12 mouse cellular contexts compared by ENCODE assay signal in the genomic region with DNA sequence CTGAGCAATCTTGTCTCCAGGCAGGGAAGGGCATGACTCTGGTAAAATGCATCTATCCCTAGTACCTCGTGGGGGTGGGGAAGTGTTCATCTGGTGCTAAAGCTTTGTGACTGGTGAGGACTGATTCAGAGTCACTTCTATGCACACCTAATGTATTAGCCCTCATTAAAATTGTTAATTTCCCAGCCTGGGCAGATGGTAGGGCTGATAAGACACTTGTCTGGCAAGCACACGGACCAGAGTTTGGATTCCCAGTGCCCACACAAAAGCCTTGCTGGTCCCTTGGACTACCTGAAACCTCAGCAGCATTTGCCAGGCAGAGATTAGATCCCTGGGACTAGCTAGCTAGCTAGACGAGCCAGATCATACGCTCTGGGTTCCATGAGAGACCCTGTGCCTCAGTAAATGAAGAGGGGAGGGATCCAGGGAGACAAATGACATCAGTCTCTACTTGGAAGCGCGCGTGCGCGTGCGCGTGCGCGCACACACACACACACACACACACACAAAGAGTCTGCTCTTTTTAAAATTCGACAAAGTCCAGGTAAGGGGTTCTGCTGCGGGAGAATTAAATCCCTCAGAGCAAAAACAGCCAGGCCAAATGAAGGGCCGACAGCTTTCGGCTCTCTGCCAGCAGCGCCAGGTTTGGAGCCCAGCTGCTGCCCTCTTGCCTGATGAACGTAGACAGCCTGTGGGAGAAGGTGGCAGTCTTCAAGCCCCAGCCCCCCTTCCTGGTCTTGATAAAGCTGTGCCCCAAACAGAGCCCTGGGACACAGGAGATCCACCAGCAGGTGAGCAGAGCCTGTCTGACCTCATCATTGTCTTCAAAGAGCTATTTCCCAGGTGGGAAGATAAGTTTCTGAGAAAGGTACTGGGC. TPM values are rescaled to one million over a fixed set of nuclear protein-coding genes. Genes with fewer than 3 reads are reported as not detected.
A peak's percentile ranks its signal among the peaks of the same experiment; 100 is the strongest.
DNase-seq lines count a peak whose midpoint lies in the region; ATAC-seq lines count a peak whose summit lies in the region.
"Had no signal": no experiment of that assay in that cellular context is flagged by ENCODE, and none has a peak within 500 bp of the region (broad histone marks: within the 10 kb centered on the region; RNA-seq: fewer than 3 reads in every experiment).

No protein-coding gene starts in this region.

- DNase-seq in cerebellum, adult 11 months = peak; percentile 44
- no peak for DNase-seq in cerebellum, adult 8-10 months
- DNase-seq in layer of hippocampus, adult 11-12 months (ENCODE audit: low spot score) = peak; percentile 5
- DNase-seq in layer of hippocampus, adult 8-10 months (ENCODE audit: low spot score in 2 of 2) = no peak
- no peak for DNase-seq in right cerebral cortex, postnatal 10 days (ENCODE audit: low spot score in 2 of 2)
- no peak for DNase-seq in retina, postnatal 1 day
- DNase-seq: spleen, adult 18-20 months; thymus, postnatal 36 days had no signal

- H3K9ac ChIP-seq in forebrain, embryonic 13.5 days = peak overlapping the region; percentile 48
- no peak overlapping the region for H3K9ac ChIP-seq in midbrain, embryonic 13.5 days (replicated peaks)
- H3K9ac ChIP-seq: liver, embryonic 12.5 days had no signal

- H3K4me1 ChIP-seq in forebrain, embryonic 13.5 days = peaks cover 44% of the 10 kb centered on the region
- peaks cover 12% of the 10 kb centered on the region for H3K4me1 ChIP-seq in midbrain, embryonic 13.5 days (replicated peaks)

- H3K9me3 ChIP-seq in forebrain, embryonic 13.5 days (replicated peaks) = no peaks in the 10 kb centered on the region
- no peaks in the 10 kb centered on the region for H3K9me3 ChIP-seq in midbrain, embryonic 13.5 days
- H3K9me3 ChIP-seq: liver, embryonic 12.5 days had no signal

- no peak overlapping the region for H3K4me3 ChIP-seq in forebrain, embryonic 13.5 days
- no peak overlapping the region for H3K4me3 ChIP-seq in midbrain, embryonic 13.5 days (replicated peaks)
- H3K4me3 ChIP-seq: liver, embryonic 12.5 days had no signal

- H3K36me3 ChIP-seq in forebrain, embryonic 13.5 days (ENCODE audit: poor library complexity, severe bottlenecking) = no peaks in the 10 kb centered on the region
- H3K36me3 ChIP-seq in midbrain, embryonic 13.5 days = no peaks in the 10 kb centered on the region
- H3K36me3 ChIP-seq: liver, embryonic 12.5 days had no signal

- H3K27ac ChIP-seq in forebrain, embryonic 13.5 days = peak overlapping the region; percentile 93
- peak overlapping the region; percentile 44; the same call in 1 of the 2 replicates for H3K27ac ChIP-seq in midbrain, embryonic 13.5 days
- H3K27ac ChIP-seq: liver, embryonic 12.5 days had no signal

- ATAC-seq in forebrain, embryonic 13.5 days = peak; percentile 80
- ATAC-seq in midbrain, embryonic 13.5 days = no peak
- ATAC-seq: liver, embryonic 12.5 days had no signal

- no peaks in the 10 kb centered on the region for H3K27me3 ChIP-seq in forebrain, embryonic 13.5 days
- H3K27me3 ChIP-seq in midbrain, embryonic 13.5 days = no peaks in the 10 kb centered on the region

- 54% methylated on average over 19 of the region's 19 CpGs for WGBS in forebrain, embryonic 13.5 days
- 55% methylated on average over 19 of the region's 19 CpGs for WGBS in midbrain, embryonic 13.5 days

- peak overlapping the region; percentile 36 for H3K4me2 ChIP-seq in forebrain, embryonic 13.5 days
- no peak overlapping the region for H3K4me2 ChIP-seq in midbrain, embryonic 13.5 days (replicated peaks)
- H3K4me2 ChIP-seq: liver, embryonic 12.5 days had no signal

RNA-seq across cellular contexts. Expression of gene Orai1, which starts 8.9 kb away (rescaled TPM):
- 10 to 100 TPM in 3 of 4 experiments, 1 to 10 TPM in 1; 9.4 to 16.0 (median 14.1) TPM for total RNA-seq in layer of hippocampus, adult 8-10 months (2022)
- 10.6 and 10.8 TPM in 2 replicates for polyA plus RNA-seq in forebrain, embryonic 13.5 days (2015; fragmentation: Nextera tagmentation; extraction: Ambion mirVana)
- polyA plus RNA-seq in midbrain, embryonic 13.5 days (2015; fragmentation: Nextera tagmentation; extraction: Ambion mirVana) = 8.6 and 10.5 TPM in 2 replicates

RNA-seq across cellular contexts. Expression of gene Kdm2b, which starts 16.3 kb away (rescaled TPM):
- total RNA-seq in layer of hippocampus, adult 8-10 months (2022) = 10 to 100 TPM; 29.1 to 40.3 (median 34.6) TPM
- 107 and 108 TPM in 2 replicates for polyA plus RNA-seq in forebrain, embryonic 13.5 days (2015; fragmentation: Nextera tagmentation; extraction: Ambion mirVana)
- polyA plus RNA-seq in midbrain, embryonic 13.5 days (2015; fragmentation: Nextera tagmentation; extraction: Ambion mirVana) = 116 and 117 TPM in 2 replicates

RNA-seq across cellular contexts. Expression of gene Morn3, which starts 40.9 kb away (rescaled TPM):
- total RNA-seq in layer of hippocampus, adult 8-10 months (2022) = not detected
- 0.79 and 1.1 TPM in 2 replicates for polyA plus RNA-seq in forebrain, embryonic 13.5 days (2015; fragmentation: Nextera tagmentation; extraction: Ambion mirVana)
- 0.32 TPM in 1 of 2 replicates, not detected in the other for polyA plus RNA-seq in midbrain, embryonic 13.5 days (2015; fragmentation: Nextera tagmentation; extraction: Ambion mirVana)
- polyA plus RNA-seq: heart, postnatal 0 days; liver, embryonic 12.5 days had no signal

Comparison
In these comparisons a context has a peak if more than half of its experiments do, and no peak if none do; other contexts are left out.
1. DNase-seq: peak in cerebellum, adult 11 months (single experiment) and layer of hippocampus, adult 11-12 months (single experiment); none in cerebellum, adult 8-10 months (single experiment), layer of hippocampus, adult 8-10 months (0 of 2), right cerebral cortex, postnatal 10 days (0 of 2) and retina, postnatal 1 day (single experiment).